Mouse (Mus musculus): ENCODE data around the gene Umodl1. TPM values are rescaled to one million over a fixed set of nuclear protein-coding genes. Genes with fewer than 3 reads are reported as not detected.
A peak's percentile ranks its signal among the peaks of the same experiment; 100 is the strongest.

Umodl1 gene
- total RNA-seq, 2 experiments from 2014 or later: 0.22 to 0.23 TPM

GRCm38 (mm10) chr17:30990254-30990653, 35.8 kb downstream of the Umodl1 start:
- DNase-seq (ENCODE audit: low spot score in 2 of 2): peak; percentile 37 to 38

GRCm38 (mm10) chr17:30996296-30996695, 41.9 kb downstream of the Umodl1 start:
- no peak for DNase-seq (ENCODE audit: low spot score in 2 of 2)

GRCm38 (mm10) chr17:31000897-31001296, 46.5 kb downstream of the Umodl1 start:
- DNase-seq (ENCODE audit: low spot score in 2 of 2): no peak

DNA sequence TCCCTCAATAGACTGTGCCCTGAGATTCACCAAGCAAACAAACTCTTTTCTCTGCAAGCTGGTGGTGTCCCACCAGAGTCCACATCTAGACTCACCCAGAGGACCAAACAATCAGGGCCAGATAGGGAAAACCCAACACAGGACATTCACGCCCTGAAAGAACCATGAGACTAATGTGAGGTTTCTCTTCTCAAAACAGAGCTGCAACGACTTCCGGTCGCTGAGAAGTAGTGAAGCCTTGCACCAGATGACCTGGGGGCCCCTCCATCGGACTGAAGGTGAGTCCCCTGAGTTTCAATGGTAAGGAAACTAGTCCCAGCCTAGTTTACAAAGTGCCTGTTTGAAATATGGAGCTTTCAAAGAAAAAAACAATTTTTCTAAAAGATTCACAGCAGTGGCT, 48.2 kb downstream of the Umodl1 start:
- no peak for DNase-seq (ENCODE audit: low spot score in 2 of 2)

DNA sequence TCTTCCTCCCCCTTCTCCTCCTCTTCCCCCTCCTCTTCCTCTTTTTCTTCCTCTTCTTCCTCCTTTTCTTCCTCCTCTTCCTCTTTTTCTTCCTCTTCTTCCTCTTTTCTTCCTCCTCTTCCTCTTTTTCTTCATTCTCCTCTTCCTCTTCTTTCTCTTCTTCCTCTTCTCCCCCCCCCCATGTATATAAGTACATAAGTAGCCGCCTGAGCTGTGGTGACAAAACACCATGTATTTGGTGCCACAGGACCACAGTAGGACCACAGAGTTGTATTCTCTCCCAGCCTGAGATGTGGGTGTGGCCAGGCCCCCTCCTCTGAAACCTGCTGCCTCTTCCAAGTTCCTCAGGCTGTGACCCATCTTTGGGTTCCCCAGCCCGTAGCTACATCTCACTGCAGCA, 50.8 kb downstream of the Umodl1 start:
- no peak for DNase-seq (ENCODE audit: low spot score in 2 of 2)

DNA sequence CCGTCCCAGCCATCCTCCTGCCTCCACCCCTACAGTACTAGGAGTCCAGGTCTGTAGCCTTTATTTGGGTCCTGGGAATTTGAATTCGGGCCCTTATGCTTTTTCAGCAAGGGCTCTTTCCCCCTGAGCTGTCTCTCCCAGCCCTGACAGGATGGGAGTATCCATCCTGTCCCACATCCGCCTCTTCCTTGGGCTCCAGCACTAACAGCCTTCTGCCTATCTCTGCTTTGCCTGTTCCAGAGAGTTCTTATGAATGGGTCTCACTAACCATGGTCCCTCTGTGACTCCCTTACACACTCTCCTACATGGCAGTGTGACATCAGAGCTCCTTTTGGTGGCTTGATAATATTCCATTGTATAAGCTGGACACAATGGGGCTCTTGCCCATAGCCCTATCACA, 52.9 kb downstream of the Umodl1 start:
- no peak for DNase-seq (ENCODE audit: low spot score in 2 of 2)

- DNase-seq (ENCODE audit: low spot score in 2 of 2): no peak
Observed at GRCm38 (mm10) chr17:31008416-31008815, 54.0 kb downstream of the Umodl1 start.

GRCm38 (mm10) chr17:31011551-31012394, 57.3 kb downstream of the Umodl1 start:
- peak; percentile 62 to 75 for DNase-seq (ENCODE audit: low spot score in 2 of 2)

GRCm38 (mm10) chr17:31018267-31018666, 63.8 kb downstream of the Umodl1 start:
- peak; percentile 75 to 76 for DNase-seq (ENCODE audit: low spot score in 2 of 2)

DNA sequence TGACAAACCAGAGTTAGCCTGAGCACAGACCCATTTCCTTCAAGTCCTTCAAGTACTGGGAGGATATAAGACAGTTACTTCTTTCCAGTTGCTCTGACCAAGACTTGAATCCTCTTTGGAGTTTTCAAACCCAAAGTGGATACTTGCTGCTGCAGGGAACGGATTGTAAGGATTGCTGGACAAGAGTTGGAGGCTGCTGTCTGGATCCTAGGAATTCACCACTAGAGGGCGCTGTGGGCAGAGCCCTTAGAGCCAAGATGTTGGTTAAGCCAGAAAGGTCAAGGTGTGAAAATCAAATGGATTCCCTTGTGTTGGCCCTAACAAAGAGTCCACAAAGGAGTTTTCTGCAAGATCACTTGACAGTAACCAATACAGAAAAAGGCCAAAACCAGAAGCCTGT, 65.1 kb downstream of the Umodl1 start:
- peak; percentile 57 to 74 for DNase-seq (ENCODE audit: low spot score in 2 of 2)

DNA sequence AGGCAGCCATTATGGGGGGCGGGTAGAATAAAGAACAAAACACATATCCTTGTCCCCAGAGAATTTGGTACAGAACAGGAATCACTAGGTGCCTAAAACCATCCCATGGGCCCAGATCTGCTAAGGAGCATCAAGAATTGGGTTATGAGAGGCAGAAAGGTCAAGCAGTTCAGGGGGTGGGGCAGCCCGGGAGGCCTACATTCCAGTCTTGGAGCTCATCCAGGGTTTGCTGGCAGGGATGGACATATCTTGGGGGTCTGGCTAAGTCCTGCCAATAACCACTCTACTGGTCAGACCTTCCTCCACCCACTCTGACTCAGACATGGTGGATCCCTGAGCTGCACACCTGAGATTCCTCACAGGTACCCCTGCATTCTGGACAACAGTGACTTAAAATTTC, 65.6 kb downstream of the Umodl1 start:
- DNase-seq (ENCODE audit: low spot score in 2 of 2): no peak

- DNase-seq (ENCODE audit: low spot score in 2 of 2): no peak
Observed at GRCm38 (mm10) chr17:31021276-31021675, 66.8 kb downstream of the Umodl1 start.

- DNase-seq (ENCODE audit: low spot score in 2 of 2): no peak
Observed at GRCm38 (mm10) chr17:31024125-31024781, 69.8 kb downstream of the Umodl1 start.

- no peak for DNase-seq (ENCODE audit: low spot score in 2 of 2)
Observed at GRCm38 (mm10) chr17:31024782-31025125, 70.3 kb downstream of the Umodl1 start.

DNA sequence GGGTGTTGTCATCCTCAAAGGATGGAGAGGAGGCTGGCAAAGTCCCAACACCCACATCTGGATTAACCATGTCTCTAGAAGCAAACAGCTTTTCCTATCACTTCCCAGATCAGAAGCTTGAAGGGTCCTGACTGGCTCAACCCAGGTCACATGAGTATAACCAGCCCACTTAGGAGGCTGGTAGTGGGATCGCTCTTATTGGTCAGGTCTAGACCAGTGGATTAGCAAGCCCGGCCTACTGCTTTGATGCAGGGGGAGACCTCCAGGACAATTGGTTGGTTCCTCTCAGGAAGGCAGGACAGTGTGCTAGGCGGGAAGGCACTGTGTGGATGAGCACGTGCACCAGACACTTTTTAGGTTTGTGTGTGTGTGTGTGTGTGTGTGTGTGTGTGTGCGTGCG, 72.5 kb downstream of the Umodl1 start:
- DNase-seq (ENCODE audit: low spot score in 2 of 2): no peak

DNA sequence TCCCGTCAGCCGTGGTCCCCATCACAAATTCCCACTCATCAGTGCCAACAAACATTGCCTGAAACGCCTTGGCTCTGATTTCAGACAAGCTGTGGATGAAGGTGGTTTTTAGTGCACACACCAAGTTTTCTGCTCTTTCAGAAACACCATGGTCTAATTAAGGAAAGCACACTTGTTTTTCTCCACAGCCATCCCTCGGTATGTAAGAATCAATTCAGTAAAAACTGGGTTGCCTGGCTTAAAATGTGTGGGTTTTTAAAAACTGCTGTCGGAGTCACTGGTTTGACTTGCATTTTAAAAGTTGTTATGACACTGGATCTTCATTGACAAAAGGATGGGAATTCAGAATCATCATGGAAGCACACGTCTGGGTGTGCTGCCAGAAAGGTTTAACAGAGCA, 73.3 kb downstream of the Umodl1 start:
- DNase-seq (ENCODE audit: low spot score in 2 of 2): no peak

- DNase-seq (ENCODE audit: low spot score in 2 of 2): no peak
Observed at GRCm38 (mm10) chr17:31028821-31029370, 74.5 kb downstream of the Umodl1 start.

GRCm38 (mm10) chr17:31029407-31029806, 75.0 kb downstream of the Umodl1 start:
- DNase-seq (ENCODE audit: low spot score in 2 of 2): no peak

GRCm38 (mm10) chr17:31032341-31032740, 77.9 kb downstream of the Umodl1 start:
- DNase-seq (ENCODE audit: low spot score in 2 of 2): no peak

DNA sequence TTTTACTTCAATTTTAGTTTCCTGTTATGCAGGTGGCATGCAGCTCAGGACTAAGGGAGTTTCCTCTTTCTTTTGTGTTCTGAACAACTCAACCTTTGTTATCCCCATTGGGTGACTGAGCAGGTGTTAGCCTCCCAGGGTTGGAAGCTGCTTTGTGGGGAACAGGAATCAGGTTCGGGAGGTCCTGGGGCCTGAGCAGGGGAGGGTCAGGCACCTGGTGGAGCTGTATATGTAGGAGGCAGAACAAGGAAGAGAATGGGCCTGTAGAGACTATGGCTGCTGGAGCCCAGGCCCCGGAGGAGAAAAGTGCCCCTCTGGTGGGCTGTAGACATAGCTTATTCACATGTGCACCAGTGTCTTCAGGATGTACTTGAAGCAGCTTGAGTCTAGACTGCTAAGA, 78.8 kb downstream of the Umodl1 start:
- DNase-seq (ENCODE audit: low spot score in 2 of 2): no peak

GRCm38 (mm10) chr17:31034165-31034564, 79.7 kb downstream of the Umodl1 start:
- DNase-seq (ENCODE audit: low spot score in 2 of 2): no peak

DNA sequence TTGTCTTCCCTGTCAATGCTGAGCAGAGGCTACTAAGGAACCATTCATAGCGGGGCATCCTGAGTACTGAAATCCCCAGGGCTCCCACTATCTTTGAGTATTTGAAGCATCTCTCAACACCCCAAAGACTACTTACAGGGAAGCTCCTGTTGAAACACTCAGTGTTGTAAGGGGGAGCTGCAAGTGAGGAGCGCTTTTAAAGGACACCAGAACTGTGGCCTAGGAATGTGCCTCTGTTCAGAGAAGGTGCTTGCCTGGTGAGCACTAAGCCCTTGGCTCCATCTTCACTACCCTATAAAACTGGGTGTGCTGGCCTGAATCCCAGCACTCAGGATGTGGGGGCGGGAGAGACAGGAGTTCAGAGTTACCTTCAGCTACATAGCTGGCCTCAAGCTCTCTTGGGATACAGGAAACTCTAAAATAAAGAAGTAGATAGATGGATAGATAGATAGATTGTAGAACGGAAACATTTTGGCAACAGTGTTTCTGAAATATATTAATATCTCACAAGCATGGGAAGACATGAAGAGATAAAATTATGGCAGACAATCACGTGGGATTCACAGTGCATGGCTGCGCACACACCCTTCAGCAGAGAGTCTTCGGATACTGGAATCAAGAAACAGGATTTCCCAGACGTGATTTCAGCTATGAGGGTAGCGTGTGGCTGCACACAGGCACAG, 80.4 kb downstream of the Umodl1 start:
- DNase-seq (ENCODE audit: low spot score in 2 of 2): no peak
